Mouse (Mus musculus) hindbrain, embryonic 14.5 days (tissue): ENCODE measurements at regions not wholly inside any gene's neighbourhood (a gene's known extent, or its start where the extent isn't known, plus 50 kb on each side); places are given as distances from the start of the nearest gene placed in this dataset.

ENCODE experiments used
- ATAC-seq: fragments of 200-750 bp; cut with Nextera tagmentation; 2 replicates; pipeline ENCODE4 v1.8.0; 2017; ENCODE audit warnings: moderate number of reproducible peaks, mild to moderate bottlenecking, moderate TSS enrichment, moderate library complexity; ENCODE audit not compliant: low FRiP score
- DNase-seq: peaks from one replicate; pipeline ENCODE4 v3.0.0-alpha.2; 2015; ENCODE audit warnings: low spot score
- H3K27ac ChIP-seq: fragments of 300-500 bp; sonication (generic); 2 replicates; pipeline ENCODE4 v1.5.1; 2014; ENCODE audit warnings: mild to moderate bottlenecking, moderate library complexity
- H3K27me3 ChIP-seq: fragments of 300-500 bp; sonication (generic); 2 replicates; pipeline ENCODE4 v1.6.1; 2014; ENCODE audit warnings: mild to moderate bottlenecking, low read length, mixed read lengths; ENCODE audit not compliant: control insufficient read depth, insufficient read depth
- H3K36me3 ChIP-seq: fragments of 300-500 bp; sonication (generic); replicated peaks from 2 replicates; pipeline ENCODE4 v1.6.1; 2014; ENCODE audit not compliant: control insufficient read depth, insufficient read depth
- H3K4me1 ChIP-seq: fragments of 300-500 bp; sonication (generic); replicated peaks from 2 replicates; pipeline ENCODE4 v1.6.1; 2014; ENCODE audit warnings: antibody characterized with exemption, low read length, mixed read lengths; ENCODE audit not compliant: control insufficient read depth, insufficient read depth
- H3K4me2 ChIP-seq: fragments of 300-500 bp; sonication (generic); replicated peaks from 2 replicates; pipeline ENCODE4 v1.6.1; 2014; ENCODE audit warnings: mild to moderate bottlenecking, moderate library complexity
- H3K4me3 ChIP-seq: fragments of 300-500 bp; sonication (generic); replicated peaks from 2 replicates; pipeline ENCODE4 v1.5.1; 2014; ENCODE audit warnings: mild to moderate bottlenecking, low read length
- H3K9ac ChIP-seq: fragments of 300-500 bp; sonication (generic); 2 replicates; pipeline ENCODE4 v1.6.1; 2014
- H3K9me3 ChIP-seq: fragments of 300-500 bp; sonication (generic); 2 replicates; pipeline ENCODE4 v1.6.1; 2016; ENCODE audit warnings: low read length; ENCODE audit not compliant: control insufficient read depth
- WGBS: fragments of 180-500 bp; shearing (Covaris S2); extraction: QIAGEN DNeasy Blood & Tissue Kit; methylation state at CpG from one replicate; pipeline ENCODE4 v1.1.7; 2014; 5-methylcytosine and 5-hydroxymethylcytosine counted together

GRCm38 (mm10) chr3:48911758-48912157 is 845.4 kb downstream of the Pcdh18 start:
- Histone ChIP-seq H3K4me3 (no peak overlapping the region), H3K4me2 (no peak overlapping the region), H3K4me1 (no peaks in the 10 kb centered on the region), H3K27me3 (no peaks in the 10 kb centered on the region), H3K27ac (no peak overlapping the region), H3K9ac (no peak overlapping the region), H3K9me3 (no peaks in the 10 kb centered on the region), H3K36me3 (no peaks in the 10 kb centered on the region)
- no peak for DNase-seq
- ATAC-seq: no peak
- 58% methylated on average over 2 of the region's 2 CpGs for WGBS

DNA sequence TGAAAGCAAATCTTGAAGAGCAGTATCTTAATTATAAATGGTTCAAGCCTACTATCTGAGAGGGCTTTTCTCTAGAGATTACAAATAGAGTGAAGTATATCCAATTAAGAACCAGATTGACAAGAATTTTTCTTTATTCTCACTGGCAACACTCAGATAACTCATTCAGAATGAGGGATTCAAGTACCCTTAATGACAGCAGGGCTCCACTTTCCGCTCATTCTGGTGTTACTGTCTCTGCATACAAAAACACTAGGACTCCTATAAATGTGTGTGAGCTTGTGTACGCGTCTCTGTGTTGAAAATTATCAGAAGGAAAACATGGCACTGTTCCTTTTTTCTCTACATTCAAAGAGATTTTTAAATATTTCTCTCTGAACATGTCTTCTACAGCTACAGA is 866.7 kb downstream of the Pcdh18 start:
- no peak for ATAC-seq
- Histone ChIP-seq H3K27ac (no peak overlapping the region), H3K4me1 (no peaks in the 10 kb centered on the region), H3K9me3 (no peaks in the 10 kb centered on the region), H3K27me3 (no peaks in the 10 kb centered on the region), H3K4me3 (no peak overlapping the region), H3K4me2 (no peak overlapping the region), H3K36me3 (no peaks in the 10 kb centered on the region), H3K9ac (no peak overlapping the region)
- 66% methylated on average over 3 of the region's 3 CpGs for WGBS
- DNase-seq: no peak

DNA sequence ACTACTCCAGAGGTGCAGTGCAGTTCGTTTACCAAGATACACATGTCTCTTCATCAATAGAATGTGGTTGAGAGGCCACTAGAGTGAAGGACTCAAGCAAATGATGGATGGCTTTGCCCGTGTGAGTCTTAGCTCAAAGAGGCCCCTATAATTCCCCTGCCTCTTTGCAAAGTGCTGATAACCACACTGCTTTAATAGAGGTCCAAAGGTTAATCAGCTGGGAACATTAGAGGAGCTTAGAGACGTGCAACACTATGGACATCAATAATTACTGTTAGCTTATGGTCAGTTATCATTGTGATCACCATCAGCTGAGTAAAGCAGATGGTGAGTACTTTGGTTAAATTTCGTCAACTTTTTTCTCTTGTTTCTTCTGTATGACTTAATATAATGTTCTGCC is 869.2 kb downstream of the Pcdh18 start:
- no peak for DNase-seq
- Histone ChIP-seq H3K4me2 (no peak overlapping the region), H3K27ac (no peak overlapping the region), H3K4me3 (no peak overlapping the region), H3K4me1 (no peaks in the 10 kb centered on the region), H3K36me3 (no peaks in the 10 kb centered on the region), H3K9ac (no peak overlapping the region), H3K27me3 (no peaks in the 10 kb centered on the region), H3K9me3 (no peaks in the 10 kb centered on the region)
- WGBS: 40% methylated on average over 4 of the region's 4 CpGs
- no peak for ATAC-seq

- no peak for ATAC-seq
- Histone ChIP-seq H3K27me3 (no peaks in the 10 kb centered on the region), H3K27ac (no peak overlapping the region), H3K36me3 (no peaks in the 10 kb centered on the region), H3K4me3 (no peak overlapping the region), H3K4me1 (no peaks in the 10 kb centered on the region), H3K4me2 (no peak overlapping the region), H3K9me3 (no peaks in the 10 kb centered on the region), H3K9ac (no peak overlapping the region)
- WGBS: 82% methylated on average over 2 of the region's 2 CpGs
- no peak for DNase-seq
Observed at GRCm38 (mm10) chr3:48869527-48869926, 887.6 kb downstream of the Pcdh18 start.

GRCm38 (mm10) chr3:48846049-48846653 is 911.0 kb downstream of the Pcdh18 start:
- no peak overlapping the region for H3K27ac ChIP-seq
- H3K4me3 ChIP-seq: no peak overlapping the region
- no peak overlapping the region for H3K9ac ChIP-seq
- H3K36me3 ChIP-seq: no peaks in the 10 kb centered on the region
- 0 out of 2 replicates have a peak, but pooled peaks have one; percentile 27 for ATAC-seq
- DNase-seq: peak; percentile 94
- no peaks in the 10 kb centered on the region for H3K9me3 ChIP-seq
- WGBS: 47% methylated on average over 6 of the region's 6 CpGs
- no peaks in the 10 kb centered on the region for H3K27me3 ChIP-seq
- 0 out of 2 replicates have a peak overlapping the region, but pooled peaks have one; percentile 15 for H3K4me2 ChIP-seq
- H3K4me1 ChIP-seq: no peaks in the 10 kb centered on the region

GRCm38 (mm10) chr3:48840692-48841091 is 916.4 kb downstream of the Pcdh18 start:
- Histone ChIP-seq H3K4me3 (no peak overlapping the region), H3K9me3 (no peaks in the 10 kb centered on the region), H3K9ac (no peak overlapping the region), H3K4me2 (no peak overlapping the region), H3K4me1 (no peaks in the 10 kb centered on the region), H3K27ac (no peak overlapping the region), H3K27me3 (no peaks in the 10 kb centered on the region), H3K36me3 (no peaks in the 10 kb centered on the region)
- 80% methylated on average over 3 of the region's 3 CpGs for WGBS
- ATAC-seq (no peak), DNase-seq (no peak)

DNA sequence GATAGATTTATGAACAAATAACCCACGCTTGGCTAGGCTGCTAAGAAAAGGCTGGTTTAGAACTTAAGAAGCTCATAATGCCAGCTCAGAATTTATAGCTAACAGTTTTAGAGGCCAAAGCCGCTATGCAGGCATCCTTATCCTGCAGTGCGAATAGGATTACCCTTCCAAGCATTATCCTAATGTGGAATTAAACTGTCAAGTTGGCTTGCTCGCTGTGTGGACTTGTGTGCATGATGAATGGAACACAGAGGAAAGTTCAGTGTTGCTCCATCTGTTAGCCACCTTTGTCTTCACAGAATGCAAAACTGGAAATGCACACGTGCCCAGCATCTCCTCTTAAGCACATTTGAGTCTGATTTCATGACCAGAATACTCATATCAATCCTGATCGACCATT is 933.8 kb downstream of the Pcdh18 start:
- Histone ChIP-seq H3K27ac (no peak overlapping the region), H3K4me2 (no peak overlapping the region), H3K27me3 (no peaks in the 10 kb centered on the region), H3K4me3 (no peak overlapping the region), H3K9ac (no peak overlapping the region), H3K4me1 (no peaks in the 10 kb centered on the region), H3K9me3 (no peaks in the 10 kb centered on the region), H3K36me3 (no peaks in the 10 kb centered on the region)
- WGBS: 41% methylated on average over 6 of the region's 6 CpGs
- no peak for DNase-seq
- ATAC-seq: no peak

DNA sequence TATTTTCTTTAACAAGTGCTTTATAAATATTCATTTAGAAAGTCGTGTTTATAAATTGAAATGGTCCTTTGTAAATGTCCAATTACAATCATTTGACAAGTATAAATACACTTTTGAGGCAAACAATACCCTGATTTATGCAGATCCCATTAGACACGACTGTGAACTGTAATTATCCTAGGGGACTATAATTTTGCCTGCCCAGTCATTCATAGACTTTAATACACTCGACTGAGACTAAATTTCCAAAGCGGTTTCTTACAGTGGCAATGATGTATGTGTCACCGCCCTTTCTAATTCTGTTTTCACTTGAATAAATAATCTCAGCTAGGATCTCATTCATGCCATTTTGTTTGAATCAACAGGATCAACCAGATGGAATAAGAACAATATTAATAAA is 952.7 kb downstream of the Pcdh18 start:
- H3K27me3 ChIP-seq: no peaks in the 10 kb centered on the region
- H3K9me3 ChIP-seq: peaks cover 8% of the 10 kb centered on the region
- no peaks in the 10 kb centered on the region for H3K36me3 ChIP-seq
- no peak for DNase-seq
- no peaks in the 10 kb centered on the region; the same call in 1 of the 2 replicates for H3K4me1 ChIP-seq
- no peak overlapping the region for H3K4me3 ChIP-seq
- H3K9ac ChIP-seq: no peak overlapping the region
- H3K27ac ChIP-seq: no peak overlapping the region
- ATAC-seq: peak; percentile 53; the same call in 1 of the 2 replicates
- 33% methylated on average over 5 of the region's 5 CpGs for WGBS
- no peak overlapping the region for H3K4me2 ChIP-seq

DNA sequence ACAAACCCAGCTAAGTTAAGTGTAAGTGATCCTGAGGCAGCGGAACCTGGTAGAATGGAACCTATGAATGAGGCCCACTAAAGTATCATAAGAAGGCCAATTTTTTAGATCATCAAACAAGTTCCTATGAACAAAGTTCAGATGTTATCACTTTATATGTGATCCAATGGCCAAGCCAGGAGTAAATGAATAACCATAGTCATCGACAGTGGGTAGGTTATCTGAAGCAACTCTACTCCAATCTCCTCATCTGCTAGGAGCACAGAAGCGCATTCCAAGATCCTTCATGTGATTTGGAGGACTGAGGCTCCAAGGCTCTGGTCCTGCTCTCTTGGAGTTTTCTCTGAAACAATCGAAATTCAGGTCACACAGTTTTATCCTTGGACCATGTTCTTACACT is 985.4 kb downstream of the Pcdh18 start:
- H3K4me3 ChIP-seq: no peak overlapping the region
- ATAC-seq: no peak
- H3K9ac ChIP-seq: no peak overlapping the region
- no peaks in the 10 kb centered on the region for H3K36me3 ChIP-seq
- DNase-seq: no peak
- H3K4me2 ChIP-seq: no peak overlapping the region
- H3K27me3 ChIP-seq: no peaks in the 10 kb centered on the region
- H3K27ac ChIP-seq: no peak overlapping the region
- H3K9me3 ChIP-seq: no peaks in the 10 kb centered on the region
- WGBS: 94% methylated on average over 4 of the region's 4 CpGs
- no peaks in the 10 kb centered on the region for H3K4me1 ChIP-seq
